Mouse (Mus musculus) kidney, embryonic 15.5 days (tissue): ENCODE measurements at regions not wholly inside any gene's neighbourhood (a gene's known extent, or its start where the extent isn't known, plus 50 kb on each side); places are given as distances from the start of the nearest gene placed in this dataset.

Experiments
- ATAC-seq: fragments of 200-750 bp; cut with Nextera tagmentation; replicated peaks from 2 replicates; pipeline ENCODE4 v1.8.0; 2017; ENCODE audit warnings: moderate TSS enrichment; ENCODE audit not compliant: low FRiP score
- H3K27ac ChIP-seq: fragments of 300-500 bp; sonication (generic); 2 replicates; pipeline ENCODE4 v1.5.1; 2015; ENCODE audit warnings: mild to moderate bottlenecking, inconsistent platforms
- H3K27me3 ChIP-seq: fragments of 300-500 bp; sonication (generic); 2 replicates; pipeline ENCODE4 v1.6.1; 2015; ENCODE audit warnings: inconsistent platforms
- H3K36me3 ChIP-seq: fragments of 300-500 bp; sonication (generic); 2 replicates; pipeline ENCODE4 v1.6.1; 2015; ENCODE audit warnings: inconsistent platforms
- H3K4me1 ChIP-seq: fragments of 300-500 bp; sonication (generic); 2 replicates; pipeline ENCODE4 v1.6.1; 2015; ENCODE audit warnings: inconsistent platforms
- H3K4me2 ChIP-seq: fragments of 300-500 bp; sonication (generic); 2 replicates; pipeline ENCODE4 v1.6.1; 2015; ENCODE audit warnings: moderate library complexity, mild to moderate bottlenecking, inconsistent platforms
- H3K4me3 ChIP-seq: fragments of 300-500 bp; sonication (generic); replicated peaks from 2 replicates; pipeline ENCODE4 v1.5.1; 2015; ENCODE audit warnings: mild to moderate bottlenecking, inconsistent platforms
- H3K9ac ChIP-seq: fragments of 300-500 bp; sonication (generic); 2 replicates; pipeline ENCODE4 v1.6.1; 2015; ENCODE audit warnings: mild to moderate bottlenecking, inconsistent platforms
- H3K9me3 ChIP-seq: fragments of 300-500 bp; sonication (generic); replicated peaks from 2 replicates; pipeline ENCODE4 v1.6.1; 2016; ENCODE audit warnings: inconsistent platforms
- WGBS: fragments of 180-500 bp; shearing (Covaris S2); methylation state at CpG from one replicate; pipeline ENCODE4 v1.1.7; 2015; ENCODE audit warnings: mixed read lengths; 5-methylcytosine and 5-hydroxymethylcytosine counted together

DNA sequence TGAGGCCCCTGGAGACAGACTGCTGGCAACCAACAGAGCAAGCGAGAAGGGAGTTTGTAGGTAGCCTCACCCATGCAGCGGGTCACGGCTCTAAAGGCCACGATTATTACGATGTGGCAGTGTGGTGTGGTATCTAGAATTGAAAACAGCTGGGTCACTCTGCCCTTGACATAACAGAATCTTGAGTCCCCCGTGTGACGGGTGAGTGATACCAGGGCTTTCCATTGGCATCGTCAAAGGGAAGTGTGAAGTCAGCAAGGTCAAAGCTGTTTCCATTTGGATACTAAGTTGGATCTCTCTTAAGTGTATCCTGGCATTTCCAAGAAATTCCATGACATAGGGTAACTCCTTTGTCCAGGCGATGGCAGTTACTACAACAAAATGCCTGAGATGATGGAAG is 106.7 kb upstream of the Osmr start:
- Histone ChIP-seq H3K9me3 (no peaks in the 10 kb centered on the region), H3K4me2 (no peak overlapping the region), H3K27ac (no peak overlapping the region), H3K9ac (no peak overlapping the region), H3K4me1 (peaks cover 8% of the 10 kb centered on the region; the same call in 1 of the 2 replicates), H3K27me3 (no peaks in the 10 kb centered on the region), H3K36me3 (no peaks in the 10 kb centered on the region), H3K4me3 (no peak overlapping the region)
- WGBS, result 79% methylated on average over 9 of the region's 9 CpGs
- no peak for ATAC-seq

GRCm38 (mm10) chr15:6983320-6983719 is 107.1 kb upstream of the Lifr start:
- Histone ChIP-seq H3K27me3 (no peaks in the 10 kb centered on the region), H3K36me3 (no peaks in the 10 kb centered on the region), H3K4me1 (peaks cover 8% of the 10 kb centered on the region; the same call in 1 of the 2 replicates), H3K4me2 (no peak overlapping the region), H3K4me3 (no peak overlapping the region), H3K9ac (no peak overlapping the region), H3K27ac (no peak overlapping the region), H3K9me3 (no peaks in the 10 kb centered on the region)
- 73% methylated on average over 3 of the region's 3 CpGs for WGBS
- no peak for ATAC-seq

DNA sequence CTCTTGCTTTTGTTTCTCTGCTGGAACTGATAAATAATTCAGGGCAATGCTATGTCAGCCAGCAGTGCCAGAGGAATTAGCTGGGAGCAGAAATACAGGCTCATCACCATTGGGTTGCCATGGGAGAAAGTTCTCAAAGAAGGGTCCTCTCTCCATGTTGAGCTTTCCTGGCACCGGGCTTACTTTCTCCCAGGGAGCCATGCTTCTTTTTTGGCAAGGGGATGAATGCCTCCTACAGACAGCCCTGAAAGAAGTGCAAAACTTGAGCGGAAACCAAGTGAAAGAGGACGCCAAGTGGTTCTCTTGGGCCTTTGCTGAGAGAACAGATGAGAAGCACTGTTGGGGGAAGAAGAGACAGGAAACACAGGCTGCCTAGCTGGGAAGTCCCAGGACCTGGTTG is 102.2 kb upstream of the Lifr start:
- ATAC-seq, result no peak
- H3K4me3 ChIP-seq, result no peak overlapping the region
- WGBS, result 75% methylated on average over 3 of the region's 3 CpGs

GRCm38 (mm10) chr15:6989094-6989493 is 101.3 kb upstream of the Lifr start:
- no peaks in the 10 kb centered on the region for H3K36me3 ChIP-seq
- 80% methylated on average over 6 of the region's 6 CpGs for WGBS
- no peak for ATAC-seq
- no peak overlapping the region for H3K4me2 ChIP-seq
- peaks cover 5% of the 10 kb centered on the region; the same call in 1 of the 2 replicates for H3K4me1 ChIP-seq
- H3K27me3 ChIP-seq, result no peaks in the 10 kb centered on the region
- no peak overlapping the region for H3K9ac ChIP-seq
- H3K4me3 ChIP-seq, result no peak overlapping the region
- H3K27ac ChIP-seq, result no peak overlapping the region
- no peaks in the 10 kb centered on the region for H3K9me3 ChIP-seq

More for the DNA sequence above, 102.2 kb upstream of the Lifr start:
- no peaks in the 10 kb centered on the region for H3K9me3 ChIP-seq
- no peaks in the 10 kb centered on the region for H3K27me3 ChIP-seq
- no peak overlapping the region for H3K27ac ChIP-seq
- no peak overlapping the region for H3K9ac ChIP-seq
- no peak overlapping the region for H3K4me2 ChIP-seq
- H3K4me1 ChIP-seq, result peaks cover 8% of the 10 kb centered on the region; the same call in 1 of the 2 replicates
- H3K36me3 ChIP-seq, result no peaks in the 10 kb centered on the region

DNA sequence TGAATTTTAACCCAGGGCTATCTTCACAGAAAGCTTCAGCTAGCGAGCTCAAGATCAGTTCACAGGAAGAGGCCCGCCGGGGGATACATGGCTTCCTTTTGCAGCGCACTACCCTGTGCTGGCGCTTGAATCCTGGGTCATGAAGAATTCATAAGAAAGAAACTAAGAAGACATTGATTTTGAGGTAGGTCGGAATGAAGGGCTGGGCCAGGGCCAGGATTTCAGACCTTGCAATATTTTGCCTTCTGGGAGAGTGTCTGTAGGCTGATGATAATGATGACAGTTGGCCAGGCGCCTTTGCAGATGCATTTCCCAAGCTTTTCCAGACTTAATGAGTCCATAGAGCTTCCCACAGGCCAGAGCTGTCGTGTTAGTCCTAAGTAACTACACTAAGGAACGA is 97.2 kb upstream of the Lifr start:
- no peaks in the 10 kb centered on the region for H3K9me3 ChIP-seq
- WGBS, result 77% methylated on average over 9 of the region's 9 CpGs

GRCm38 (mm10) chr15:6995246-6995645 is 95.2 kb upstream of the Lifr start:
- Histone ChIP-seq H3K36me3 (no peaks in the 10 kb centered on the region), H3K4me3 (no peak overlapping the region), H3K4me1 (peaks cover 17% of the 10 kb centered on the region), H3K27me3 (no peaks in the 10 kb centered on the region), H3K4me2 (no peak overlapping the region), H3K27ac (no peak overlapping the region), H3K9me3 (no peaks in the 10 kb centered on the region), H3K9ac (no peak overlapping the region)
- ATAC-seq, result no peak
- 41% methylated on average over 3 of the region's 3 CpGs for WGBS

More for the DNA sequence above, 97.2 kb upstream of the Lifr start:
- H3K4me3 ChIP-seq, result no peak overlapping the region
- no peaks in the 10 kb centered on the region for H3K36me3 ChIP-seq
- no peaks in the 10 kb centered on the region for H3K4me1 ChIP-seq
- no peak overlapping the region for H3K4me2 ChIP-seq
- H3K9ac ChIP-seq, result no peak overlapping the region
- no peak for ATAC-seq
- no peaks in the 10 kb centered on the region for H3K27me3 ChIP-seq
- H3K27ac ChIP-seq, result no peak overlapping the region

DNA sequence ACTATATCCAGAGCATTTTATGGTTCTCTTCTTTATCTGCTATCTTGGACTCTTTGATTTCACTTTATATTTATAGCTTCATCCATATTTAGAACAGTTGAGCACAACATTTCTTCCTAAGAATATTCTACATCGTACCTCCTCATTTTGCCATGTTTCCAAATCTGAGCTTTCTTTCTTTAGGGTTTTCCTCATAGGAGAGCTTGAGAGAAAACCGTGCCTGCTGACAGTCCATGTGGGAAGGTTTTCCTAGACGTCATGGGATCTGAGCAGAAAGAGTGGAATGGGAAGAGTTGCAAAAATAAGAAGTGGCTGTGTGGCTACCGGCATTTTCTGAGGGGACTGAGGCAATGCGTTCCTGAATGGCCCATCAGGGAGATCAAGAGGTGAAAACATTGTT is 92.5 kb upstream of the Lifr start:
- WGBS, result 55% methylated on average over 5 of the region's 5 CpGs
- ATAC-seq, result no peak

DNA sequence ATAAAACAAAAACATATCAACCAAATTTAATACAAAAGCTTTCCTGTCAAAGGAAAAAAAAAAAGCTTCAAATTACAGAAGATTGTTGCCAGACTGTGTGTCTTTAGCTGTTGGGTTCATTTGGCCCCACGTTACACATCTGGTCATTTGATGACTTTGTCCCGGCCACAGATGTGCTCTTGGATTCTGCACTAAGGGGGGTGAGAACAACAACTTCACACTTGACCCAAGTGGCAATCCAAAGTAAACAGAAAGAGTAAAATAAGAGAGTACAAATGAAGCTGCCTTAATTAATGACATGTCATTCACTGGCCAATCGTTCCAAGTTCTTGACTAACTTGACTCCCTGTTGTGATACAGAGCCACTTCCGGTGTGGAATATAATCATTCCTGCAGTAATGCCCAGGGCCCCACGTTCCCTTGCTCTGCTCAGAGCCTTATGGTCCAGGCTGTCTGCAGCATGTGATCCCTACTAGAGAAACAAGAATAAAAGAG is 91.8 kb upstream of the Lifr start:
- ATAC-seq, result no peak
- H3K9me3 ChIP-seq, result no peaks in the 10 kb centered on the region
- no peak overlapping the region for H3K4me2 ChIP-seq
- no peak overlapping the region for H3K4me3 ChIP-seq
- no peaks in the 10 kb centered on the region for H3K27me3 ChIP-seq
- peaks cover 27% of the 10 kb centered on the region for H3K4me1 ChIP-seq
- H3K27ac ChIP-seq, result no peak overlapping the region
- no peaks in the 10 kb centered on the region for H3K36me3 ChIP-seq
- no peak overlapping the region for H3K9ac ChIP-seq
- 34% methylated on average over 5 of the region's 5 CpGs for WGBS

More for the DNA sequence above, 92.5 kb upstream of the Lifr start:
- Histone ChIP-seq H3K36me3 (no peaks in the 10 kb centered on the region), H3K9ac (no peak overlapping the region), H3K27ac (no peak overlapping the region), H3K4me2 (no peak overlapping the region), H3K9me3 (no peaks in the 10 kb centered on the region), H3K27me3 (no peaks in the 10 kb centered on the region), H3K4me3 (no peak overlapping the region), H3K4me1 (peaks cover 27% of the 10 kb centered on the region)

GRCm38 (mm10) chr15:6999667-7000066 is 90.7 kb upstream of the Lifr start:
- no peaks in the 10 kb centered on the region for H3K9me3 ChIP-seq
- H3K36me3 ChIP-seq, result no peaks in the 10 kb centered on the region
- H3K27me3 ChIP-seq, result no peaks in the 10 kb centered on the region
- no peak overlapping the region for H3K4me3 ChIP-seq
- H3K4me2 ChIP-seq, result no peak overlapping the region
- 0 out of 2 replicates have a peak, but pooled peaks have one; percentile 40 for ATAC-seq
- H3K4me1 ChIP-seq, result peaks cover 27% of the 10 kb centered on the region
- 18% methylated on average over 3 of the region's 3 CpGs for WGBS
- H3K27ac ChIP-seq, result no peak overlapping the region
- H3K9ac ChIP-seq, result no peak overlapping the region

DNA sequence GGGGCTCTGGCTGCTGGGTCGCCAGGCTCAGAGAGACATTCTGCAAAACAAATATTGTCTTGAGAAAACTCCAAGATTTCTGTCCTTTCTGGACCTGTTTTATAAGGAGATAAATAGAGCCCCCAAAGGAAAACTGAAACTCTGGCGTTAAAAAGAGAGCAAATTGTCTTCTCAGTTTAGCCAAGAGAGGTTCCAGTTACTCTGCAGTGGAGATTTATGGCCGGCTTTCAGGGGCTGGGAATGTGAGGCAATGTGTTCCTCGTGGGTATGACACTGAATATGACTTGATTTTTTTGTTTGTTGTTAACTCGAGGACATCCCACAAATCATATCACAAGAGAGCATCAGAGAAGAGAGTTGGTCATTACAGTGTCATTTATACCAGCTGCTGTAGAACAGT is 88.2 kb upstream of the Lifr start:
- H3K9ac ChIP-seq, result no peak overlapping the region

GRCm38 (mm10) chr15:7003311-7003710 is 87.1 kb upstream of the Lifr start:
- WGBS, result 78% methylated on average over 2 of the region's 2 CpGs

More for the DNA sequence above, 88.2 kb upstream of the Lifr start:
- Histone ChIP-seq H3K4me3 (no peak overlapping the region), H3K36me3 (no peaks in the 10 kb centered on the region), H3K9me3 (no peaks in the 10 kb centered on the region), H3K4me2 (no peak overlapping the region), H3K27me3 (no peaks in the 10 kb centered on the region), H3K27ac (peak overlapping the region; percentile 67; the same call in 1 of the 2 replicates), H3K4me1 (peaks cover 32% of the 10 kb centered on the region)
- ATAC-seq, result no peak
- 12% methylated on average over 5 of the region's 5 CpGs for WGBS

DNA sequence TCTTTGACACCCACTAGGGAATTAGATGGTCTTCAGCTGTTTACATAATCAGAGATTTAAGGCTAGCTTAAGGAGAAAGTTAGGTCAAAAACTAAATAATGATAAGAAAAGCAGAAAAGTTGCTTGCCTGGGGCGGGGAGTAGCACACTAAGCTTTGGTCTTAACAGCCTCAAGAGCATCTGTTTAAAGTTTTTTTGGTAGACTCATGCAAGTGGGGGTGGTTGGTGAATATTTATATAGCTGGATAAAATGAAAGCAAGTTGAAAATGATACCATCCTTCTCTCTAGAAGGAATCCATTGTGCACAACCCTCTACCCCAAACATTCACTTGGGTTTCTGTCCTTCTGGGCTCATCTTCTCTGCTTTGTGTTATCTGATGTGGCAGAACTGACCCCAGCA is 85.3 kb upstream of the Lifr start:
- no peaks in the 10 kb centered on the region for H3K27me3 ChIP-seq
- H3K36me3 ChIP-seq, result no peaks in the 10 kb centered on the region
- WGBS, result 53% methylated on average over 1 of the region's 1 CpGs
- peaks cover 16% of the 10 kb centered on the region for H3K4me1 ChIP-seq
- H3K4me2 ChIP-seq, result no peak overlapping the region
- 0 out of 2 replicates have a peak overlapping the region, but pooled peaks have one; percentile 41 for H3K27ac ChIP-seq
- H3K4me3 ChIP-seq, result no peak overlapping the region
- H3K9ac ChIP-seq, result no peak overlapping the region
- no peaks in the 10 kb centered on the region for H3K9me3 ChIP-seq
- no peak for ATAC-seq

More at GRCm38 (mm10) chr15:7003311-7003710, 87.1 kb upstream of the Lifr start:
- Histone ChIP-seq H3K27ac (no peak overlapping the region), H3K36me3 (no peaks in the 10 kb centered on the region), H3K9ac (no peak overlapping the region), H3K4me3 (no peak overlapping the region), H3K4me1 (peaks cover 32% of the 10 kb centered on the region), H3K27me3 (no peaks in the 10 kb centered on the region), H3K9me3 (no peaks in the 10 kb centered on the region), H3K4me2 (no peak overlapping the region)
- no peak for ATAC-seq

DNA sequence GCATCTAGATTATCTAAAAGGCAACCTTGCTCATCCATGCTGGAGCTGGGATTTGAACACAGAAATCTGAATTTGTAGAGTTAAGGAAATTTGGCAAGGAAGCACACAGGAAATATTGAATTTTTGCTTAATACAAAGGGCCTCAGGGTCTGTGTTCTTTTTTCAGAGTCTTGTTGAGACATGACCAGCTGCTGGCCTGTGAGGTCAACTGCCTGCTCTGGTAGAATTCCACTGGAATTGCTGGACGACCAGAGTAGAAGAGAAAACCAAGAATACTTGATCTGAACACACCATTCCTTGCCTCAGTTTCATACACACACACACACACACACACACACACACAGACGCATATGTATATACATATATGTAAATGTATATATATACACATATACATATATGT is 84.1 kb upstream of the Lifr start:
- H3K4me1 ChIP-seq, result peaks cover 14% of the 10 kb centered on the region; the same call in 1 of the 2 replicates
- H3K9me3 ChIP-seq, result no peaks in the 10 kb centered on the region
- H3K4me2 ChIP-seq, result no peak overlapping the region
- H3K27me3 ChIP-seq, result no peaks in the 10 kb centered on the region
- H3K36me3 ChIP-seq, result no peaks in the 10 kb centered on the region
- H3K9ac ChIP-seq, result no peak overlapping the region
- WGBS, result 79% methylated on average over 2 of the region's 2 CpGs
- no peak overlapping the region for H3K4me3 ChIP-seq
- H3K27ac ChIP-seq, result no peak overlapping the region
- ATAC-seq, result no peak
